Mouse (Mus musculus): ENCODE data around the gene Zc2hc1c. TPM values are rescaled to one million over a fixed set of nuclear protein-coding genes. Genes with fewer than 3 reads are reported as not detected.

The Zc2hc1c gene
- total and polyA plus RNA-seq, 3 experiments: 0.04 to 0.39 TPM; not detected in 1

- no peaks in the 10 kb centered on the region for H3K4me1 ChIP-seq (ENCODE audit: control insufficient read depth in 1 of 2, insufficient read depth in 2 of 2, low read length in 2 of 2)
- H3K27ac ChIP-seq (ENCODE audit: control insufficient read depth, low read depth, low read length): no peak overlapping the region
- TF ChIP-seq USF2 (IDR thresholded peaks at IDR 0.05; ENCODE audit: borderline replicate concordance in 1 of 2, insufficient read depth in 1 of 2, low read depth in 1 of 2, low read length in 2 of 2) (no peak), ZKSCAN1 (IDR thresholded peaks at IDR 0.05; ENCODE audit: low read depth, low read length) (no peak), MEF2A (IDR thresholded peaks at IDR 0.05; ENCODE audit: extremely low read depth, insufficient replicate concordance, low read depth, low read length, poor library complexity, severe bottlenecking) (no peak), GATA1 (IDR thresholded peaks at IDR 0.05; ENCODE audit: low read depth, low read length) (no peak), E2F4 (IDR thresholded peaks at IDR 0.05; ENCODE audit: borderline replicate concordance, low read depth, low read length) (no peak), CHD1 (IDR thresholded peaks at IDR 0.05; ENCODE audit: low read depth, low read length) (no peak), UBTF (IDR thresholded peaks at IDR 0.05; ENCODE audit: borderline replicate concordance, insufficient read depth, low read depth, low read length) (no peak), ZMIZ1 (IDR thresholded peaks at IDR 0.05; ENCODE audit: low read depth, low read length) (no peak), POLR2AphosphoS5 (IDR thresholded peaks at IDR 0.05; ENCODE audit: borderline replicate concordance, low read depth, low read length) (no peak), CHD2 (IDR thresholded peaks at IDR 0.05; ENCODE audit: low read length) (no peak), MAZ (IDR thresholded peaks at IDR 0.05; ENCODE audit: low read depth, low read length) (no peak), RCOR1 (IDR thresholded peaks at IDR 0.05; ENCODE audit: low read depth, low read length) (no peak), KAT2A (conservative IDR thresholded peaks at IDR 0.05; ENCODE audit: low read depth, low read length) (no peak), RAD21 (IDR thresholded peaks at IDR 0.05; ENCODE audit: low read depth, low read length) (no peak), POLR2A (IDR thresholded peaks at IDR 0.05; ENCODE audit: control insufficient read depth in 1 of 2, insufficient read depth in 1 of 2, low read depth in 1 of 2, low read length in 2 of 2, poor library complexity in 1 of 2) (no peak), POLR2AphosphoS2 (IDR thresholded peaks at IDR 0.05; ENCODE audit: low read length) (no peak), SMC3 (IDR thresholded peaks at IDR 0.05; ENCODE audit: low read depth, low read length) (no peak), TBP (IDR thresholded peaks at IDR 0.05; ENCODE audit: low read depth, low read length) (no peak), MAX (IDR thresholded peaks at IDR 0.05; ENCODE audit: low read length) (no peak), MYB (IDR thresholded peaks at IDR 0.05; ENCODE audit: low read depth, low read length) (no peak)
These were observed 20.3 kb downstream of the Zc2hc1c start for GRCm38 (mm10) chr12:85308651-85309050.

GRCm38 (mm10) chr12:85330153-85330552 lies 41.8 kb downstream of the Zc2hc1c start:
- Histone ChIP-seq H3K4me1 (ENCODE audit: control insufficient read depth in 1 of 2, insufficient read depth in 2 of 2, low read length in 2 of 2) (no peaks in the 10 kb centered on the region), H3K9ac (ENCODE audit: control insufficient read depth, low read depth, low read length, poor library complexity, severe bottlenecking) (no peak overlapping the region), H3K27ac (ENCODE audit: control insufficient read depth, low read depth, low read length) (no peak overlapping the region), H3K79me2 (ENCODE audit: control insufficient read depth, insufficient read depth, low read length, poor library complexity) (no peaks in the 10 kb centered on the region), H3K36me3 (ENCODE audit: control insufficient read depth in 1 of 2, insufficient read depth in 2 of 2, low read length in 2 of 2) (peaks cover 0 to 18% of the 10 kb centered on the region in 2 experiments; a peak in 2 of 4 replicates), H3K27me3 (ENCODE audit: control insufficient read depth in 1 of 2, insufficient read depth in 2 of 2, low read length in 2 of 2) (no peaks in the 10 kb centered on the region), H3K9me3 (replicated peaks; ENCODE audit: insufficient read depth, low read length) (no peaks in the 10 kb centered on the region), H3K4me3 (ENCODE audit: control insufficient read depth in 1 of 2, insufficient read depth in 1 of 2, low read depth in 2 of 2, low read length in 2 of 2) (no peak overlapping the region)
- TF ChIP-seq MYB (IDR thresholded peaks at IDR 0.05; ENCODE audit: low read depth, low read length) (no peak), MAZ (IDR thresholded peaks at IDR 0.05; ENCODE audit: low read depth, low read length) (no peak), USF1 (IDR thresholded peaks at IDR 0.05; ENCODE audit: low read depth, low read length) (no peak), SIN3A (IDR thresholded peaks at IDR 0.05; ENCODE audit: low read length) (no peak), POLR2AphosphoS5 (IDR thresholded peaks at IDR 0.05; ENCODE audit: borderline replicate concordance, low read depth, low read length) (no peak), USF2 (IDR thresholded peaks at IDR 0.05; ENCODE audit: borderline replicate concordance in 1 of 2, insufficient read depth in 1 of 2, low read depth in 1 of 2, low read length in 2 of 2) (no peak), ELF1 (IDR thresholded peaks at IDR 0.05; ENCODE audit: low read depth, low read length) (no peak), MYC (IDR thresholded peaks at IDR 0.05; ENCODE audit: low read depth, low read length) (no peak), ZMIZ1 (IDR thresholded peaks at IDR 0.05; ENCODE audit: low read depth, low read length) (no peak), CTCF (IDR thresholded peaks at IDR 0.05 in 2 of 3, conservative IDR thresholded peaks at IDR 0.05 in 1 of 3; ENCODE audit: control insufficient read depth in 1 of 3, insufficient read depth in 1 of 3, low read depth in 2 of 3, low read length in 3 of 3, poor library complexity in 1 of 3, severe bottlenecking in 1 of 3) (no peak), CHD2 (IDR thresholded peaks at IDR 0.05; ENCODE audit: low read length) (no peak), MXI1 (IDR thresholded peaks at IDR 0.05; ENCODE audit: low read depth, low read length) (no peak), NELFE (IDR thresholded peaks at IDR 0.05; ENCODE audit: low read depth, low read length) (no peak), HCFC1 (IDR thresholded peaks at IDR 0.05; ENCODE audit: low read depth, low read length) (no peak), KAT2A (conservative IDR thresholded peaks at IDR 0.05; ENCODE audit: low read depth, low read length) (no peak), BHLHE40 (IDR thresholded peaks at IDR 0.05; ENCODE audit: borderline replicate concordance, low read depth, low read length) (no peak), TBP (IDR thresholded peaks at IDR 0.05; ENCODE audit: low read depth, low read length) (no peak), EP300 (IDR thresholded peaks at IDR 0.05; ENCODE audit: low read depth in 1 of 2, low read length in 2 of 2) (no peak), ETS1 (IDR thresholded peaks at IDR 0.05; ENCODE audit: low read depth, low read length) (no peak)
- DNase-seq (ENCODE audit: low read depth, low spot score): no peak

More at GRCm38 (mm10) chr12:85308651-85309050, 20.3 kb downstream of the Zc2hc1c start:
- no peak for DNase-seq (ENCODE audit: low read depth, low spot score)
- H3K9ac ChIP-seq (ENCODE audit: control insufficient read depth, low read depth, low read length, poor library complexity, severe bottlenecking): no peak overlapping the region
- H3K36me3 ChIP-seq (ENCODE audit: control insufficient read depth in 1 of 2, insufficient read depth in 2 of 2, low read length in 2 of 2): peaks cover 0 to 12% of the 10 kb centered on the region in 2 experiments; a peak in 2 of 4 replicates
- no peaks in the 10 kb centered on the region for H3K79me2 ChIP-seq (ENCODE audit: control insufficient read depth, insufficient read depth, low read length, poor library complexity)
- H3K9me3 ChIP-seq (replicated peaks; ENCODE audit: insufficient read depth, low read length): no peaks in the 10 kb centered on the region
- H3K27me3 ChIP-seq (ENCODE audit: control insufficient read depth in 1 of 2, insufficient read depth in 2 of 2, low read length in 2 of 2): no peaks in the 10 kb centered on the region
- H3K4me3 ChIP-seq (ENCODE audit: control insufficient read depth in 1 of 2, insufficient read depth in 1 of 2, low read depth in 2 of 2, low read length in 2 of 2): no peak overlapping the region
